Mouse (Mus musculus) intestine, postnatal 0 days (tissue): Measurements from ENCODE around the gene Camta1. TPM values are rescaled to one million over a fixed set of nuclear protein-coding genes. Genes with fewer than 3 reads are reported as not detected.

Source experiments
- ATAC-seq: fragments of 200-750 bp; cut with Nextera tagmentation; 2 replicates; pipeline ENCODE4 v1.8.0; 2017; ENCODE audit warnings: mild to moderate bottlenecking, moderate TSS enrichment, moderate library complexity
- H3K27ac ChIP-seq: fragments of 300-500 bp; sonication (generic); 2 replicates; pipeline ENCODE4 v1.5.1; 2014; ENCODE audit warnings: mild to moderate bottlenecking, low read depth, low read length, moderate library complexity
- H3K27me3 ChIP-seq: fragments of 300-500 bp; sonication (generic); replicated peaks from 2 replicates; pipeline ENCODE4 v1.6.1; 2014; ENCODE audit warnings: low read length, mixed read lengths; ENCODE audit not compliant: control insufficient read depth, insufficient read depth
- H3K36me3 ChIP-seq: fragments of 300-500 bp; sonication (generic); 2 replicates; pipeline ENCODE4 v1.6.1; 2014; ENCODE audit warnings: mild to moderate bottlenecking, moderate library complexity; ENCODE audit not compliant: control insufficient read depth, insufficient read depth
- H3K4me1 ChIP-seq: fragments of 300-500 bp; sonication (generic); replicated peaks from 2 replicates; pipeline ENCODE4 v1.6.1; 2014; ENCODE audit warnings: antibody characterized with exemption, low read length, mixed read lengths; ENCODE audit not compliant: control insufficient read depth, insufficient read depth
- H3K4me2 ChIP-seq: fragments of 300-500 bp; sonication (generic); replicated peaks from 2 replicates; pipeline ENCODE4 v1.6.1; 2014; ENCODE audit warnings: low read depth, mild to moderate bottlenecking, moderate library complexity
- H3K4me3 ChIP-seq: fragments of 300-500 bp; sonication (generic); 2 replicates; pipeline ENCODE4 v1.5.1; 2014; ENCODE audit warnings: low read depth, low read length
- H3K9ac ChIP-seq: fragments of 300-500 bp; sonication (generic); 2 replicates; pipeline ENCODE4 v1.6.1; 2014; ENCODE audit warnings: mild to moderate bottlenecking, low read depth, low read length
- H3K9me3 ChIP-seq: fragments of 300-500 bp; sonication (generic); 2 replicates; pipeline ENCODE4 v1.6.1; 2016; ENCODE audit warnings: mixed run types; ENCODE audit not compliant: control insufficient read depth
- CTCF ChIP-seq: sonication (generic); IDR thresholded peaks from 2 replicates; pipeline ENCODE4 v1.5.1; 2016; ENCODE audit warnings: low read depth, mild to moderate bottlenecking, control low read depth, antibody characterized with exemption, moderate library complexity
- WGBS: fragments of 180-500 bp; shearing (Covaris S2); extraction: QIAGEN DNeasy Blood & Tissue Kit; methylation state at CpG from one replicate; pipeline ENCODE4 v1.1.7; 2014; 5-methylcytosine and 5-hydroxymethylcytosine counted together
- polyA plus RNA-seq: library from polyadenylated mRNA; unstranded; fragments of >200 nt; fragmentation: Nextera tagmentation; extraction: Ambion mirVana; gene quantifications from 2 replicates; pipeline ENCODE4 v1.2.1, GENCODE M21; 2015

Camta1 gene
- polyA plus RNA-seq, 1 experiment from 2014 or later: 54.1 TPM

DNA sequence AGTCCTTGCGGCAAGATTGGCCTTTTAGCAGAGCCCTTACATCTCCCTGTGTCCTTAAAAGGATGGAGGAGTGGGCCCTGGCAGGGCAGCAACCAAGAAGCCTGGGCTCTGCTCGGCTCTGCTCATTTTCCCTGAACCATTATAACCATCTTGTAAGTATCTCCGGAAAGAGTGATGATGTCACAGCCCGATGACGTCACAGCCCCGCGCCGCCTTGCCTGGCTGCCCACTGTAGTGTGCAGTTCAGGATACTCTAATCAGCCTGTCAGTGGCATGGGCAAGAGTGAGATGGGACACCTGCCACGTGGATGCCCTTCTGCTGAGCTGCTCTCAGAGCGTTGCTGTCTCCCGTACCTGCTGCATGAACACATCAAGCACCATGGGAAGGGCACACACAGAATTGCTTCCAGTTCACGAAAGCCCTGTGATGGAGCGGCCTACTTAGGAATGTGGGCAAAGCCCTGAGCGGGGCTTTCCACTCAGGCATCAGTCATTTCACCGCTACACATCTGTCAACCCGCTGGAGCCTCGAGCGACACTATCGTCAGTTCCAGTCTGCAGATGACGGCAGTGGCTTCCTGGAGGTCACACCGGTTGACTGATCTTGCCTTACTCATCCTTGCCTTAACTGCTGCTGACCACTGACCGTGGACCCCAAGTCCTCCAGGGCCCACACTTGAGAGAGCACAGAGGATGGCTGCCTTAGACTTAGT is 459.8 kb downstream of the Camta1 start:
- Histone ChIP-seq H3K27ac (no peak overlapping the region), H3K9me3 (no peaks in the 10 kb centered on the region), H3K9ac (no peak overlapping the region), H3K27me3 (no peaks in the 10 kb centered on the region), H3K4me1 (no peaks in the 10 kb centered on the region), H3K36me3 (no peaks in the 10 kb centered on the region), H3K4me2 (no peak overlapping the region), H3K4me3 (no peak overlapping the region)
- ATAC-seq: no peak
- WGBS: 83% methylated on average over 22 of the region's 22 CpGs
- no peak for TF ChIP-seq CTCF

DNA sequence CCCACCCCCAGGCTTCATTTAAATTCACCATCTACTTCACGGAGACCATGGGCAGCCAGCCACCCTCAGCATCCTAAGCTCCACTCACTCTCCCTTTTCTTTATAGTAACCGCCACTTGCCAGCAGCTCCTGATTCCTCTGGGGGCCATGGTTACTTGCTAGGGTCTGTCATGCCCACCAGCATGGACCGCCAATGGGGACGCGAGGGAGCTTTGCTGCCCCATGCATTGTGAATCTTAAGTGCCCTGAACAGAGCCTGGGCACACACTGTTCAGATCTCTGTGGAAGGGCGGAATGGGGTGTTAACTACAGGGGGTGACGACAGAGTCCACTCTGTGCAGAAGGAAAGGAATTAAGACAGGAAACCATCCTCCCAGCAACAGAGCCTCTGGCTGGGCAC is 465.1 kb downstream of the Camta1 start:
- Histone ChIP-seq H3K9ac (no peak overlapping the region), H3K36me3 (no peaks in the 10 kb centered on the region), H3K27me3 (no peaks in the 10 kb centered on the region), H3K9me3 (no peaks in the 10 kb centered on the region), H3K27ac (no peak overlapping the region), H3K4me1 (no peaks in the 10 kb centered on the region), H3K4me2 (no peak overlapping the region), H3K4me3 (no peak overlapping the region)
- no peak for ATAC-seq
- TF ChIP-seq CTCF: no peak
- WGBS: 82% methylated on average over 7 of the region's 7 CpGs

- ATAC-seq: no peak
- no peaks in the 10 kb centered on the region for H3K36me3 ChIP-seq
- H3K9me3 ChIP-seq: no peaks in the 10 kb centered on the region
- no peaks in the 10 kb centered on the region; the same call in 1 of the 2 replicates for H3K4me1 ChIP-seq
- WGBS: 67% methylated on average over 11 of the region's 11 CpGs
- no peak overlapping the region for H3K9ac ChIP-seq
- H3K27ac ChIP-seq: no peak overlapping the region
- TF ChIP-seq CTCF: no peak
- no peak overlapping the region for H3K4me2 ChIP-seq
- no peak overlapping the region for H3K4me3 ChIP-seq
- H3K27me3 ChIP-seq: no peaks in the 10 kb centered on the region
These were observed 472.3 kb downstream of the Camta1 start for GRCm38 (mm10) chr4:151389345-151389744.

DNA sequence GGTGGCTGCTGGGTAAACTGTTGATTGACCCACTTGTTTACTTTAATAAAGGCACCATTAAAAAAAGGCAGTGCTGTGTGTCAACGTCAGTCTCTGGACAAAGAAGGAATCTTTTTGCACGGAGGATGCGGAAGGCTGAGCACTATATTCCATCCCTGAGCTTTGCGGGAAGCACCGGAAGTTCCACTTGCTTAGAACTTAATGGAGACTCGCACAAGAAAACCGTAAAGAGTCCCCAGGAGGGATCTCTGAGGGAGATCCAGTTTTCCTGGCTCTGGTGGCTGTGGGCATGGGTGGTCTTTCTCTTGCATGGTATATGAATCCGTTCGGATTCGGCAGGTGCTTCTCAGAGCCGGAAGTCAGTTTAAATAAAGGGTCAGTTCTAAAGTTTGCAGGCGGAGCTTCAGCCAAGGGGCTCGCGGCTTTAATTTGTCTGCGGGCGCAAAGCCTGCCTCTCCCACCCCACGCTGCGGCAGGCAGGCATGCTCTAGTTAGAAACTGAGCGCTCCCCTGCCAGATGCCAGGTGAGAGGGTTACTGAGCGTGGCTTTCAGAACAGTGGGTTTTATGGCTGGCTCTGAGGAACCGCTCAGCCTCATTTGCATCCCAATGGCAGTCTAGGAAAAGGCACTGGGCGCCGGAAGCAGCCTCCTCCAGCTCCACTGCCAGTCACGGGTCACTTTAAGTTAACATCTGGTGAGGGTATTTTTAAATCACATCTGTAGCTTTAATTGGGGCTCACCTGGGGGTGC is 474.8 kb downstream of the Camta1 start:
- no peak overlapping the region for H3K27ac ChIP-seq
- under 1% methylated on average over 24 of the region's 24 CpGs for WGBS
- H3K9me3 ChIP-seq: no peaks in the 10 kb centered on the region
- peak overlapping the region; percentile 82 for H3K4me2 ChIP-seq
- H3K4me3 ChIP-seq: peak overlapping the region; percentile 41
- H3K4me1 ChIP-seq: no peaks in the 10 kb centered on the region; the same call in 1 of the 2 replicates
- no peak for TF ChIP-seq CTCF
- H3K27me3 ChIP-seq: no peaks in the 10 kb centered on the region
- H3K9ac ChIP-seq: 0 out of 2 replicates have a peak overlapping the region, but pooled peaks have one; percentile 13
- no peaks in the 10 kb centered on the region for H3K36me3 ChIP-seq
- no peak for ATAC-seq

GRCm38 (mm10) chr4:151385985-151386700 is 475.5 kb downstream of the Camta1 start:
- H3K27ac ChIP-seq: no peak overlapping the region
- ATAC-seq: no peak
- no peak overlapping the region for H3K9ac ChIP-seq
- WGBS: 6% methylated on average over 12 of the region's 12 CpGs
- H3K27me3 ChIP-seq: no peaks in the 10 kb centered on the region
- peak overlapping the region; percentile 82 for H3K4me2 ChIP-seq
- no peak for TF ChIP-seq CTCF
- peak overlapping the region; percentile 41 for H3K4me3 ChIP-seq
- no peaks in the 10 kb centered on the region for H3K9me3 ChIP-seq
- no peaks in the 10 kb centered on the region; the same call in 1 of the 2 replicates for H3K4me1 ChIP-seq
- H3K36me3 ChIP-seq: no peaks in the 10 kb centered on the region

DNA sequence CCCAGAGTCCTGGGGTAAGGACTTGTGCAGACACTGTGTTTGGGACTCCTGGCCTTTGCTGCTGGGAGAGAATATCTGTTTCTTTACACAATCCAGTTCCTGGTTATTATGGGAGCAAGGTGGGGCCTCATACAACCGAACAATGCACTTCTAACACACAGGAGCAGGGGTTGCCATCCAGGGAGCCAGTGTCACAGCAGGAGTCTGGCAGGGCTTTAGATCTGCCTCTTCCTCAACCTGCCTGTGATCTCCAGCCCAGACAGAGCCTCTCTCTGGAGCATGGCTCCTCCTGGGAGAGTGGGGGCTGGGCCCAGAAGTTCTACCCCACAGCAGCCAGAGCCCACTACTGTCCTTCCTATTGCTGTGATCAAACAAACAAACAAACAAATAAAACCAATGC is 483.9 kb downstream of the Camta1 start:
- Histone ChIP-seq H3K9me3 (no peaks in the 10 kb centered on the region), H3K4me3 (no peak overlapping the region), H3K36me3 (no peaks in the 10 kb centered on the region), H3K27ac (no peak overlapping the region), H3K9ac (no peak overlapping the region), H3K27me3 (no peaks in the 10 kb centered on the region), H3K4me2 (no peak overlapping the region), H3K4me1 (no peaks in the 10 kb centered on the region)
- whole genome bisulfite sequencing: 45% methylated on average over 1 of the region's 1 CpGs
- TF ChIP-seq CTCF: no peak
- no peak for ATAC-seq
